Mouse (Mus musculus) gastrocnemius, adult 18-20 months (tissue): ENCODE data around the gene Gpr3. TPM values are rescaled to one million over a fixed set of nuclear protein-coding genes. Genes with fewer than 3 reads are reported as not detected.

Source experiments
- DNase-seq: peaks from one replicate; pipeline ENCODE4 v3.0.0; 2021; ENCODE audit warnings: low spot score
- total RNA-seq, 2 experiments: library from RNA; stranded (reverse); gene quantifications; 2 replicates each; pipeline ENCODE4 v1.2.3; 2021

The Gpr3 gene
- total RNA-seq, 2 experiments from 2014 or later = not detected

DNA sequence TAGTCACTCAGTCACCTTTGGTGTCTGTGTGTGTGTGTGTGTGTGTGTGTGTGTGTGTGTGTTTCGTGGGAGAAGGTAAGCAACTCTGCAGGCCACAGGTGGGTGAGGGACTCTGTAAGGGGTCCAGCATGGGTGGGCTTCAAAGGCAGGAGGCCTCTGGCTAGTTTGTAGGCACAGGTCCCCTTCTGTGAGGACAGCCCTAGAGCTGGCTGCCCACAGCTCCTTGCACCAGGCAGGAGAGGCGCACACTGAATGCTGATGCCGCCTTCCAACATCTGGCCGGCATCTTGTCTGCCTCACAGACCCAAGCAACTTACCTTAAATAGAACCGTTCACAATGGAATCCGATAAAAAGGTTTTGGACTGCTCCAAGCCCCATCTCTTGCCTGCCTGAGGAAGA is 12.6 kb downstream of the Gpr3 start:
- no peak for DNase-seq

DNA sequence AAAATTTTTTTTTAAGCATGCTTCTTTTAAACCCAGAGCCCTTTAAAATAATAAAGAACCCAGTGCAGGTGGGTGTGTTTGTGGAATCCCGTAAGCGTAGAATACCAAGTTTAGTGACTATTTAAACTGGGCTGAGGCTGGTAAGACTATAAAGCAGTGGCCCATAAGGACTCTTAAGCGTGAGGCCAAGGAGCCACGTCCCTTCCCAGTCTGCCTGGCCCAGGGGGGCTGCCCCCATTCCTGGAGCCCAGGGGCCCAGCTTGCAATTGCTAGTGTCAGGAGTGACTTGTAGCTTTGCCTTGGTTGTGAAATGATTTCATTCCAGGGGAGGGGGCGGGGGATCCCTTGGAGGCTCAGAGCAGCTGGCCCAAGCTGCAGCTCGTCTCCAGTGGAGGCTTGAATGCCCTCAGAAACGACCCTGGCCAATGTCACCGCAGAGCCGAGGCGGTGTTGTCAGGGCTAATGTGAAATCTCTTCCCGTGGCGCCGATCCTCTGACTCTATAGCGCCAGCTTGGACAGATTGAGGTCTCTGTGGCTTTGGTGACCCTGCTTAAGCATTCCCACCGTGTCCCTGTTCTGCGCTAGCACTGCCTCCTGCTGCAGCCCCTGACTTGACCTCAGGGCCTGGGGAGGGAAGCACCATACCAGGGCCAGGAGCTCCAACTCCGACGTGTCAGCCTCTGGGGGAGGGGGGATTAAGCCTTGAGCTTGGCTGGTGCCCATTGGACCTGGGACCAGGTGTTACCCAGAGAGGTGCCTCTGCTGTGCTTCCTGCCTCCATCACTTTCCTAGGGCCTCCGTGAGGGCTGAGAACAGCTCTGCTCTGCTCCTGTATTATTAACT is 13.8 kb downstream of the Gpr3 start:
- DNase-seq = no peak

DNA sequence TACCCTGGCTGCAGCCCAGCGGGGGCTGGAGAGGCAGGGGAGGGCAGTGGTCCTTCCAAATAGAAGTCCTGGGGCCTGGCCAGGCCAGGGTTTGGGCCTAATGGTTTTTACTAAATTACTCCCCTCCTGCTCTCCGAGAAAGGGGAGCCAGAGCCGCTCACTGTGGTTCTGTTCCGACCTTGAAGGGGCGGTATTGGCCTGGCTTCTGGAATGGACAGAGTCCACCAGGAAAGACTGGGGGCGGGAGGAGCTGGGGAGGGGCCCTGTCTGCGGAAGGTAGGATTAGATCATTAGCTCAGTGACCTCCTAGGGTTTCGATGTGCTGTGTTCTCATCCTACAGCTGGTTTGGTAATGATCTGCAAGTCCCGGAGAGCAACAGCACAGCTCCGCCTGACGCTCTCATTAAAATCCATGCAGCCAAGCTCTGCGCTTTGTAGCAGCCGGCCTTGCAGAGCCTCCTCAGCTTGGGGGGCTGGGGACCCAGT is 14.5 kb downstream of the Gpr3 start:
- peak; percentile 41 for DNase-seq

DNA sequence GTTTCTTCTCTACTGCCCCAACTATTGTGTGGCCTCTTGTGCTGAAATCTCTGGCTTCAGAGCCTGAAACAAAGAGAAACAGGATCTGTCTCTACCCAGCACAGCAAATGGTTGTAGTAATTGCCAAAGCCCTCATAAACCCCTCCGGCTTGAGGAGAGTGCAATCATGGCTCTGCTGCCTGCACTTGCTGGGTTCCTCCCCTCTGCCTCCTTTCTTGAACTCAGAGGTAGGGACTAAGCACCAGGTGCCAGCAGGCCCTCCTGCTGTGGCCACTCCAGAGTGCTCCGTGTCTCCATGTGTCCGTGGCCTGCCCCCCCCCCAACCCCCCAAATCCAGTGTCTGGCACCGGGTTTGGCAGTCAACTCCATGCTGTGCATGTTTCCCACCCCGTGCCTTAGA is 15.0 kb downstream of the Gpr3 start:
- DNase-seq = no peak

DNA sequence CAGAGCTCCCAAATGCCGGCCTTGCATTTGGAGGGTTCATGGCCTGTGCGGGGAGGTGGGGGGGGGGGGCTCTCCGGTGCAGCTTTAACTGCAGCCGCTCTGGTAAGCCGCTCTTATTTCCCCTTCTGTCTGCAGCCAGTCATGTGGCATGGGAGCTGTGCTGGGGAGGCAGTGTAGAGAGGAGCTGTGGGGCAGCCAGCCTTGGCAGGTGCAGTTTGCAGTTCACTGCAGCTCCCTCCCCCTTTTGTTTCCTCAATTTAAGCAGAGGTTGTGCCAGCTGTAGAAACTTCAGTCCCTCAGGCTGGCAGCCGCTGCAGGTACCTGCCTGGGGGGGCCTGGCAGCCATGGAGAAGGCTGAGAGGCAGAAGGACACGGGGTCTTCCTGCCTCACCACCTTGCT is 15.5 kb downstream of the Gpr3 start:
- DNase-seq = no peak

DNA sequence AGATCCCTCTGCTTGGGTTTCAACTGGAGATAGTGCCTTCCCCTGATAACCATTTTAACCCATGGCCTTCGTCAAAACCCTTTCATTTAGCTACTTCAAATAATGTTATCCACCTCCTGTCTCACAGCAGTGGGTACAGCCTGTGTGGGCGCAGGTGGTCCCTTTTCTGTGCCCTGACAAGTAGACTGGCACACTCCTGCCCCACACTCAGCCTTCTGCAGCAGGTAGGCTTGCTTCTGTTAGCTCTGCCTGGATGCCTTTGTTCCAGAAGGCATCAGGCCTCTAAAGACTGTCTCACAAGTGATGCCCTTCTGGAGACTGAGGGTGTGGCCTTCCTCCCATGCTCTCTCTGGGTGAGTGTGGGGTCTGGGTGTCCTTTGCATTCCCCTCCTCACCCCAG is 16.2 kb downstream of the Gpr3 start:
- no peak for DNase-seq

DNA sequence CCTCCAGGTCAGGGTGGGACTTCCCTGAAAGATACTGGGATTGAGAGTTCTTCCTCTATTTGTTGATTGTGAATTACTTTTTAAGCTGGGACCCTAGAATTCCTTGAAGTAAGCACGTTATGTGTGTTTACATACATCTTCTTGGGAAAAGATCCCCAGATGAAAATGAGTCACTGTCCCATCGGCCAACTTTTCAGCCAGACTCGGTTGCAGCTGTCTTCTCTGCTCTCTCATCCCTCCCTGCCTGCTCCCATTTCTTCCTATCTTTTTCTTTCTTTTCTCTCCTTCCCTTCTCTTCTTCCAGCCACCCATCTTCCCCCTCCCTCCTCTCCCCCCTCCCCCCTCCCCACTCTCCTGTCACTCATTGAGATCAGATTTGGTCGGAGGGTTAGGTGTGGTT is 17.3 kb downstream of the Gpr3 start:
- DNase-seq = no peak

DNA sequence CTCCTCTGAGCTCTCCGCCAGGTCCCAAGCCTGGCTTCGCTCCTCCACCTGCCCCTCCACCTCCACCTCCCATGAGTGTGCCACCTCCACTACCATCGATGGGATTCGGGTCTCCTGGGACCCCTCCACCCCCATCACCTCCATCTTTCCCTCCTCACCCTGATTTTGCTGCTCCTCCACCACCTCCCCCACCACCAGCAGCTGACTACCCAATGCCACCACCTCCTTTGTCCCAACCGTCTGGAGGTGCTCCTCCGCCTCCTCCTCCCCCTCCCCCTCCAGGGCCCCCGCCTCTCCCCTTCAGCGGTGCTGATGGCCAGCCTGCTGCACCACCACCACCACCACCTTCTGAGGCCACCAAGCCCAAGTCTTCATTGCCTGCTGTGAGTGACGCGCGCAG is 17.9 kb downstream of the Gpr3 start:
- DNase-seq = no peak

DNA sequence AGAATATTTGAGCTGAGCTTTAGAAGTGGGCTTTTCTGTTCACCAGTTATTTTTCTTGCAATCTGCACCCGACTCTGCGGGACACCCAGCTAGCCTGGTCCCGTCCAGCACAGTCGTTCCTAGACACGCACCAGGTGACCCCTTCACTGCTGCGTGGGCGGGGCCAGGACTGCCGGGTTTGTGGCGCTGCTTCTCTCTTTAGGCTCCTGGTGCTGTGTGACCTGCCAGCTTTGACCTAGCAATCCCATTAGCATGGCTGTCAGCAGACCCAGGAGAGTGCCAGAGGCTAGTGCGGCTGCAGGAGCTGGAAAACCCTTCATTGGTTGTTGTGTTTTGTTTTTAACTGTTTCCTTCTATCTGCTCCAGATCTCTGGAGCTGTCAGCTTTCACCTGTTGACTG is 22.9 kb downstream of the Gpr3 start:
- DNase-seq = no peak

DNA sequence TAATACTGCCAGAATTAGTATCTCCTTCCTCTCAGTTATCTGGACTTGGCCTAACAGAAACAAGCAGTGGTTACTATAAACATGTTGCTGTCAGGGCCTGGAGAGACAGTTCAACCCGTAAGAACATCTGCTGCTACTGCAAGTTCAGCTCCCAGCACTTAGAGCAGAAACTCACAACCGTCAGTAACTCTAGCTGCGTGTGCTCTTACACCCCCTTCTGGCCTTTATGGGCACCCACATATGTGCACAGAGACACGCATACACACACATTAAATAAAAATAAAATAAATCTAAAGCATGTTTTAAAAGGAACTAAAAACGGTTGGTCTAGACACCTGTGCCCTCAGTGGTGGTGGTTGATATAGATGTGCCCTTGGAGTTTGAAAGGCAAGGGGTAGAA is 25.5 kb downstream of the Gpr3 start:
- no peak for DNase-seq

DNA sequence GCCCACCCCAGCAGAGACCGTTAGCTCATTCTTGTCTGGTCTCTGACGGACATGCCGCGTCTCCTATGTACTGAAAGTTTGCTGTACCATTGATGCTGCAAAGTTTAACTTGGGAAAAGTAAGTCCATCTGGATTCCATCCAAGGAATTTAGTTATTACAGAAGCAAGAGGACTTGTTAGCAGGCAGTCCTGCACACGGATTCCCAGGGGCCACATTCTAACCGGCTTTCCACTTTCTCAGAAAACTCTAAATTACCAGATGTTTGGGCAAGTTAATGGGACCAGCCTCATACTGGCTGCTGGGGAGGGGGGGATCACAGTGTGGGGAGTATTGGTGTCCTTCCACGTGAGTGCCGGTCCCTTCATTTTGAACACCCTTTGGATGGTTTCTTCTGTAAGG is 26.4 kb downstream of the Gpr3 start:
- peak; percentile 39 for DNase-seq

DNA sequence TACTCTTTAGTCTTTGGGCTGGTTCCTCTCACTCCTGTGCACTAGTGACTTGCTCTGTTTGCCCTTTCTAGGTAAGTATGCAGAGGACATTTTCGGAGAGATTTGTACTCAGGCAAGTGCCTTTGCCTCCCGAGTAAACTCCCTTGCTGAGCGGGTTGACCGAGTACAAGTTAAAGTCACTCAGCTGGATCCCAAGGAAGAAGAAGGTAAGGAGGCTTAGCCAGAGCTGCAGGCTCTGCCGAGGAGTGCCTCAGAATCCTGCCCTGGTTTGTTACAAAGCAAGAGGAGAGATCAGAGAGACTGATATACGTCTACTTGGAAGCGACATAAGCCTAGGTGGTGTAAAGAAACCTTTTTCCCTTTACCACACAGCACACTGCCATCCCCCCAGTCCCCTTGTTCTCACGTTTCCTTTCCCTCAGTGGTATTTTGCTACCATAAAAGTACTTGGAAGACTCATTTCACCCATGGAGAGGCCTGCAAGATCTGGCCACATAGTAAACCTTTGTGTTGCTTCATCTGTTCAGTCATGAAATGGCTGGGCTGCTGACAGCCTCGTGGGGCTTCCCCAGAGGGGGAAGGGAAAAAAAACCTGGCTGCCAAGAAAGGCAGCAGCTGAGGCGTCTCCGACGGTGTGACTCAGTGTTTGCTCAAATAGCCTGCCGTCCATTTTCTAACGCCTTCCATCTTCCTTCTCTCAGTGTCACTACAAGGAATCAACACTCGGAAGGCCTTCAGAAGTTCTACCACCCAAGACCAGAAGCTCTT is 27.3 kb downstream of the Gpr3 start:
- peak; percentile 80 for DNase-seq

DNA sequence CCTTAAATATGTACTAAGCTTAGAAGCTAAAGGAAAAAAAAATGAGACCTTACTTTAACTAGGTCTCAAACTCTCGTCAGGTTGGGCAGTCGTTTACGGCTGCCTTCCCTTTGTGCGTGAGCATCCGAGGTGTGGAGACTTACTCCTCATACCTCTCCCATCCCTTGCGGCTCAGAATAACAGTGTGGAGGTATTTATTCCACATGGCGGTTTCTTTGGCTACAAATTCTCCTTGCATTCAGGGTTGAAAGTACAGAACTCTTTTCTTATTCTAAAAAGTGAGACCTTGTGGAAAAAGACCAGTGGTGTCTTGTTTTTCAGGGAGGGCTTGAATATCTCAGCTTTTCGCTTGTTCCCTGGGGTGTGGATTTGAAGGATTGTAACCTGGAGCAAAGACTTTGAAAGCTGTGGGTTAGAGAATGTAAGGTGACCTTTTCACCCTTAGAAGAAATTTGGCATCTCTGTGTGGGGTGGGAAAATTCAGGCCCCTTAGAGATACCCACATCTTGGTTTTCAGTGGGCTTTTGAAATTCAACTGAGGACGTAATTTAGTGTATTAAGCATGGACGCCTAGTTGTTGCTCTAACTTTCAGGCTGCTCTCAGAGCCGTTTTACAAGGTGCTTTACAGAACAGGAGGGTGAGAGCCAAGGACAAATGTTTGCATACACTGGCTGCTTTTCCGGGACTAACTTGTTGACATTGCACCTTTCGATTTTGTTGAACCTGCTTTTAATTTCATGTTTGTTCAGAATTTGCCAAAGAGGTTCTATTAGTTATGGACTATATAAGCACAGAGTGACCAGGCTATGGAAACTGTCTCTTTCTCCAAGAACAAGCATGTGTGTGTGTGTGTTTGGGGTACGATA is 28.1 kb downstream of the Gpr3 start:
- no peak for DNase-seq

DNA sequence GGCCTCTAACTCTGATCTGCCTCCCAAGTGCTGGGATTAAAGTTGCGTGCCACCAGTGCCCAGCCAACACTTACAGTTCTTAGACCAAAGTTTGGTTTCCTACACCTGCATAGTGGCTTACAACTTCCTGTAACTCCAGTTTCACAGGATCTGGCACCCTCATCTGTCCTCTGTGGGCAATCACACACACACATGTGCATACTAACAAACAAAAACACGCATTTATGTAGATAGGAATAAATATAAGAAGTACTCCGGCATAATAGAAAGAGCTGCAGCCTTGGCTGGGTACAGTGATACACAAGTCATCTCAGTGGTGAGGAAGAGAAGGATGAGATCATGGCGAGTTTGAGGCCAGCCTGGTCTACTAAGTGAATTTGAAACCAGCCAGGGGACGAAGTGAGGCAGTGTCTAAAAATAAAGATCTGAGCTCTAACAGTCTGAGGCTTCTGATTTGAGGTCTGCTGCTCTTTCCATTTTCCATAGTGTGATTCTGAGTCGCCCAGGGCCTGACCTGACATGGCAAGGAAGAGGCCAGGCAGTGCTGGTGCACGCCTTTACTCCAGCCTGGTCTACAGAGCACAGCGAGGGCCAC is 29.8 kb downstream of the Gpr3 start:
- no peak for DNase-seq

DNA sequence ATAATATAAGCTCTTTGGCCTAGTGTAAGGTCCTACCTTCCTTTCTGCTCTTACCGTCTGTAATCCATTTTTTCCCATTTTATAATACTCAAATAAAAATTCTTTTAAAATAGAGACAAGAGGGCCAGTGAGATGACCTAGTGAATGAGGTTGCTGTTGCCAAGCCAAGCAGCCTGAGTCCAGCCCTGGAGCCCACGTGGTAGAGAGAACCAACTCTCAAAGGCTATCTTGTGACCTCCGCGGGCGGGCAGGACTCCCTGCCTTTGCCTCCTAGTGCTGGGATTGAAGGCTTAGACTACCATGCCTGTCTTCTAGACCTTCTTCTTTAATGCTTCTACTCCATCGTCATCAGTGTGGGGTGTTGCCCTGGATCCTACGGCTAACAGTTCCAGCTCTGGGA is 33.1 kb downstream of the Gpr3 start:
- no peak for DNase-seq

DNA sequence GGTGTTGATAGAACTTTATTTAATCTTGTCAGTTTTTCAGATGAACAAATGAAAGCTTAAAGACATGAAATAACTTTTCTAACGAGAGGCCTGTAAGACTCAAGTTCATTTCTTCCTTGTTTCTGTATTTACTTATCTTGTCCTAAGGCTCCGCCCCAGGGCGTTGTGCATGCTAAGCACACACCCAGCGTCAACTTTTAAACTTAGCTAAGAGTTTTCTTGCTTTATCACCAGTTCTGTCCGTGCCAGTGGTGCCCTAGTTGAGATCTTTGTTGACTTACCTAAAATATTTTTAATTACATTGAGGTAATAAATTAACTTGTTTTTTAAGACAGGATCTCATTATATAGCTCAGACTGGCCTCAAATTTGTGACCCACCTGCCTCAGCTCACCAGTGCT is 34.0 kb downstream of the Gpr3 start:
- no peak for DNase-seq

DNA sequence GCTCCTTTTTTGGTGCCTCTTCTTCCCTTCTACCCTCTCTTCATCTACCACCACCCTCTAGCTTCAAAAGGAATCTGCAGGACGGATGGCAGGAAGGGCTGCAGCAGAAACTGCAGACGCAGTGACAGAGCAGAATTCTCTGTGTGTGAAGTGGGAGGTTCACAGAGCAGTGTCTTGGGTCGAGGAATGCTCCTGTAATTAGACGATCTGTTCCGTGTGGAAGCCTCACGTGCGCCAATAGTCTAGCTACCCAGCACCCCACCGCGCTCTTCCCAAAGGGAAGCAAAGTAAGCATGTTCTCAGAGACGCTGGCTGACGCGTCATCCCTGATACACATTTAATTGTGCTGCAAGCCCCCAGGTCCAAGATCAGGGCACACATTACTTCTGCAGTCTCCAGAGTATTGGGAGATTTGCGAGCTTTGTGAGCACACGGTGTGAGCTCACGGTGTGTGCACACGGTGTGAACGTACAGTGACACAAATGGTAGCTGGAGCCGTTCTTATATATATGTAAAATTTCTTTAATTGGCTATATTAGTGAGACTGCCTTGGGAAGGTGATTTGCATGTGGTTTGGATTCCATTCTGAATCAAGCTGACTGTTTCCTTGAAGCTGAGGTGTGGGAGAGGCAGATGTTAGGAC is 35.5 kb downstream of the Gpr3 start:
- DNase-seq = no peak

DNA sequence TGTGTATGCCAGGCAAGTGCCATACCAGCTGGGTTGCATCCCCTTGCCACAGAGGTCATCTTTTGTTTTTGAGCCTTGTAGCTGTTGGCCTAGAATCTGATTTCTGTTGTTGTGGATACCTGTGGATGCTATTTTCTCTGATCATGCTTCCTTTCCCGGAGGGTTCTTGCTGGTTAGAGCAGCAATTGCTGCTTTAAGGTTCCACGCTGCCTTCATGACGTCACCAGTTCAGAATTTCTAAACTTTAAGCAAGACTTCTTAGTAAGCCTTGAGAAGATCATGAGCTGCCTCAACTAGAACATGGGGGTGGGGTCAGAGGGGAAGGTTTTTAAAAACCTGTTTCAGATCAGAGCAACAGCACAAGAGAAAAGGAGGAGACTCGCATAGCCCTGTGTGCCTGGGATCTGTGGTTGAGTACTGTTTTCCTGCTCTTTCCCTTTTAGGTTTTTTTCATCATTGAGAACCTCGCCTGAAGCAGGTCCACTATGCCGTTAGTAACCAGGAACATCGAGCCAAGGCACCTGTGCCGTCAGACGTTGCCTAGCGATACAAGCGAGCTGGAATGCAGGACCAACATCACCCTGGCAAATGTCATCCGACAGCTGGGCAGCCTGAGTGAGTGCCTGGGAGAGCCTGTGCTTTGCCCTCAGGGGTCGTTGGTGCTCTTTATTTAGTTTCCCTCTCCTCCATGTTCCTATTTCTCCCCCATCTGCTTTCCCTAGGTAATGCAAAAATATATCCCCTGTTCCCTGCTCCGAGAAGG is 36.2 kb downstream of the Gpr3 start:
- no peak for DNase-seq

DNA sequence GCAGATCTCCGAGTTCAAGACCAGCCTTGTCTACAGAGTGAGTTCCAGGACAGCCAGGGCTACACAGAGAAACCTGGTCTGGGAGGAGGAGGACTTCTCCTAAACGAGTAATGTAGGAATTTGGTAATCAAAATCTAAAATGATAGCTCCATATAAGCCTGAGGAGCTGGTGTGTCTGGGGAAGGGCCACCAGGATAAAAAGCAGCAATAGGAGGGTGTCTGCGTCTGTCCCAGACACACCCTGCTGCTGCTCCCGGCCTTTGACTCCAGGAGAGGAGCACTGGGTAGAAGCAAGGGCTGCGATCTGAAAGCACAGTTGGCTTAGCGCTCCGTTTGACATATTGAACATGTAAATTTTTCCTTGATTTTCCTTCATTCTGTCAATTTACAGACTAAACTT is 37.1 kb downstream of the Gpr3 start:
- no peak for DNase-seq

DNA sequence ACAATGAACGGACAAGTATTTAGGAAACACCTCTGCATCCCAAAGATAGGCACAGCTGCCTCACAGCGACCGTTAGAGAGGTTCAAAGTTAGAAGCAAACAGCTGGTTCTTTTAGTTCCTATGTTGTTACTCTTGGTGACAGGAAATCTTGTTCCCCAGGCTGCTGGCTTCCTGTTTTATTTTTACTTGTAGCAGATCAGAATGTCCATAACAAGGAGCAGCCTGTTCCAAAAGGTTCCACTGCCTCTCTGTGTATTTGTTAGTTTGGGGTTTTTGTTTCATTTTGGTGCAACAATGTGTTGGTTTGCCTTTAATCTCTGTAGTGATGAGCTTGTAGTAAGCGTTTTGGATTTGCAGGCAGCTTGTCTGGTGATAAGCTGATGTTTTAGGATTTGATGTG is 38.0 kb downstream of the Gpr3 start:
- peak; percentile 46 for DNase-seq
